Mouse (Mus musculus) cerebellum, adult (tissue): ENCODE data around the gene Snap29.

Source experiments
- ATAC-seq: cut with Nextera tagmentation; 2 replicates; pipeline ENCODE4 v1.9.2; 2017; ENCODE audit warnings: mild to moderate bottlenecking, moderate library complexity, mixed read lengths; ENCODE audit not compliant: insufficient number of reproducible peaks, low FRiP score, low TSS enrichment

Gene Snap29

DNA sequence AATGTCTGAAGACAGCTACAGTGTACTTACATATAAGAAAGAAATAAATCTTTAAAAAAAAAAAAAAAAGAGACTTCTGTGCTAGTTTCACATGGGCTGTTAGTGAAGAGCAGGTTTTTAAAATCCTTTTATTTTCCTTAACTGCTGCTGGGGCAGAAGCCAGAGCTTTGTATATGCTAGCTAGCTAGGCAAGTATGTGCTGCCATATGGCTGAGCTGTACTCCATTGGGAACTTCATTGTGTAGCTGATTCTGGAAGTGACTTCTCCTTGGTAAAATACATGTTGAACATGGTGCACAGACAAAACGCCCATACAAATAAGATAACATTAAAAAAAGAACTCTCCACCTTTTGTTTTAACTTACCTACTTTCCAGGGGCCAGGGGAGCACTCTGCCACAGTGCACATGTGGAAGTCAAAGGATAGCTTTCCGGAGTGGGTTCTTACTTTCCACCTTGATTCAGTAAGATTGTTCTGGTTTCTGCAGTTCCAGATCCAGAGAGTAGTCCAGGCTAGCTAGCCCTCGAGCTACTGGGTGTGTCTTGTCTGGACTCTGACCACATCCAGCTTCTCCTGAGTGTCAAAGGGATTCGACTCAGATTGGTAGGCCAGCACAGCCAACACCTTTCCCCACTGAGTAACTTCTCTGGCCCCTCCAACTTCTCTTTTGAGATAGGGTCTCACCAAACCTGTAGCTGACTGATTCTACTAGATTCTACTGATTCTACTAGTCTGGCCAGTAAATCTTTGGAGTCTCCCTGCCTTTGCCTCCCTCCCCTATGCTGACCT lies 61.3 kb downstream of the Snap29 start:
- ATAC-seq = no peak

- ATAC-seq = no peak
Observed at GRCm38 (mm10) chr16:17472498-17472897, 66.7 kb downstream of the Snap29 start.

DNA sequence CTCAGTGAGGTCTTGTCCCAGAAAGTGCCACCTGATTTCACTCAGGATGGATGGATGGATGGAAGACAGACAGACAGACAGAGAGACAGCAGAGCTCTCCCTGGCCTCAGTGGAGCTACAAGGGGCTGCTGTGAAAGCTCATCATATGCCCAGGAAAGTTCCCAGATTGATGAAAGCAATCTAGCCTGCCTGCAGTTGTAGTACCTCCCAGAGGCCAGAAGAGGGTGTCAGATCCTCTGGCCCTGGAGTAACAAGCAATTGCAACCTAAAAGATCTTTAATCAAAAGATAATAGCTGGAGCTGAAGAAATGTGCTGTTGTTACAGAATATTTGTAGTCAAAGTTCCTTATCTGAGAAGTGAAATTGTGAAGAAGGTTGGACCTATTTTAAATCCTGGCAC lies 68.3 kb downstream of the Snap29 start:
- ATAC-seq = no peak; the same call in 1 of the 2 replicates

DNA sequence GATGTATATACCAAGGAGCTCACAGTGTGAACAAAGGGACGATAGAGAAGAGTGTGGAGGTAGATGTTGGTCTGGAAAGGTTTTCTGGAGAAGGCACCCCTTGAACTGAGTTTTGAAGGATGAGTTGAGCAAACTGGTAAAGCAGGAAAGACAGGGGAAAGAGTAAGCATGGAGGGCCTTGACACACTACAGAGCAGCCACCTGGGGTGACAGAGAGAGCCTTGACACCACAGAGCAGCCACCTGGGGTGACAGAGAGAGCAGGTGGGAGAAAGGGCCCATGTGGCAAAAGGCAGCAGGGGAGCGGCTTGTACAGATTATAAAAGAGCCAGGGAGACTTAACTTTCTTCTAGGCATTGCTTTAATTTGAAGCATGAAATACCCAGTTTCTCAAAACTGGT lies 69.0 kb downstream of the Snap29 start:
- ATAC-seq = no peak

DNA sequence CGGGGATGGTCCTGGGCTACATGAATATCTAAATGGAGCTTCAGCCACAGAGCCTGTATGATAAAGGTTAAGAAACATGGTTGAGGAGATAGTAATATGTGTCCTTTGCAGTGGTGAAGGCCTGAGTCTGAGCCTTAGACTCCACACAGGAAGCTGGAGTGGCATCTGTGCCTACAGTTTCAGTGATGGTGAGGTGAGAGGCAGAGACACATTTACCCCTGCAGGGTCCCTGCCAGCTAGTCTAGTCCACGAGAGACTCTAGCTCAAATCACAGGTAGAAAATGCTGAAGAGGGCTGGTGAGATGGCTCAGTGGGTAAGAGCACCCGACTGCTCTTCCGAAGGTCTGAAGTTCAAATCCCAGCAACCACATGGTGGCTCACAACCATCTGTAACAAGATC lies 69.5 kb downstream of the Snap29 start:
- ATAC-seq = no peak

GRCm38 (mm10) chr16:17478331-17478943 lies 72.7 kb downstream of the Snap29 start:
- ATAC-seq = no peak
